Mouse (Mus musculus) mouse trophoblast stem cell (cell line): ENCODE data around the gene Atp5mpl.
"Not testable (repeated sequence)": the region's sequence is repeated elsewhere in the genome, so short reads cannot be mapped to it uniquely, and the experiment has no call there.

ENCODE experiments used
- in situ Hi-C, 2 experiments: fragments of 300-500 bp; cut with MseI, MboI; formaldehyde crosslinking; loops; 2 replicates in 1 of 2; 3 replicates in 1 of 2; pipeline ENCODE4 v1.15.1; 2025

The Atp5mpl gene

DNA sequence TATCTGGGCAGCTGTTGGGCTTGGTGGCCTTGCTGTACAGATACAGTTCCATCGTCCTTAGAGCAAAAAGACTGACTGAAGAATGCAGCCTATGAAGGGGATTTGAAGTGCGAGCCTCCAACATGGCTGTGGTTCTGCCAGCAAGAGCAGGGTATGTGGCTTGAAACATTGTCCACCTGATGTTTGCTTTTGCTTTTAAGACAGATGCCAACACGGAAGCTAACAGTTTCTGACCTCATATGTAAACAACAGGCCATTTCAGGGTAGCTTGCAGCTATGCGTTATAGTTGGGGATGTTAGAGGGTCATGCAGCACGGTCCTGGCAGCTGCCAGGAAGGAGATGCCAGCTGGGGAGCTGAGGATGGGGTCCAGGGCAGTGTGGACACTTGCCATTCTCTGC lies 16.3 kb downstream of the Atp5mpl start:
- in situ Hi-C loops = loop anchor here (5.0 kb wide), 1 partner anchor 73 kb away; no protein-coding TSS in a partner anchor

DNA sequence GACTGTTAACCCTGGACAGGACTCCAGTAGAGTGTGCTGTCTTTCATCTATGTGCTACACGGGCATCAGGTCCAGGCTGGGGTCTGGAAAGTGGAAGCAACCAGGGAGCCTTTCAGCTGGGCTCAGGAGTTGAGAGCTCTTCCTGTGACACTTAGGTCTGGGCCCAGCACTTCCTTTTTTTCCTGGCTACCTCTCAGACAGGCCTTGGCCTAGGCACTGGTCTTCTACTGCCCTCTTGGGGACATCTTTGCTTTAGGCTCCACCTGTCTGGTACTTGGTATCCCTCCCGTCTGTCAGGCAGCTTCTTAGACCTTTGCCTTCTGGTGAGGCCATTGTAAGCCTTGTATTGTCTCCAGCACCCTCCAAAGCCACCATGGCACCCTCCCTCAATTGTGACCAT lies 20.1 kb downstream of the Atp5mpl start:
- in situ Hi-C loops = no loop called here

DNA sequence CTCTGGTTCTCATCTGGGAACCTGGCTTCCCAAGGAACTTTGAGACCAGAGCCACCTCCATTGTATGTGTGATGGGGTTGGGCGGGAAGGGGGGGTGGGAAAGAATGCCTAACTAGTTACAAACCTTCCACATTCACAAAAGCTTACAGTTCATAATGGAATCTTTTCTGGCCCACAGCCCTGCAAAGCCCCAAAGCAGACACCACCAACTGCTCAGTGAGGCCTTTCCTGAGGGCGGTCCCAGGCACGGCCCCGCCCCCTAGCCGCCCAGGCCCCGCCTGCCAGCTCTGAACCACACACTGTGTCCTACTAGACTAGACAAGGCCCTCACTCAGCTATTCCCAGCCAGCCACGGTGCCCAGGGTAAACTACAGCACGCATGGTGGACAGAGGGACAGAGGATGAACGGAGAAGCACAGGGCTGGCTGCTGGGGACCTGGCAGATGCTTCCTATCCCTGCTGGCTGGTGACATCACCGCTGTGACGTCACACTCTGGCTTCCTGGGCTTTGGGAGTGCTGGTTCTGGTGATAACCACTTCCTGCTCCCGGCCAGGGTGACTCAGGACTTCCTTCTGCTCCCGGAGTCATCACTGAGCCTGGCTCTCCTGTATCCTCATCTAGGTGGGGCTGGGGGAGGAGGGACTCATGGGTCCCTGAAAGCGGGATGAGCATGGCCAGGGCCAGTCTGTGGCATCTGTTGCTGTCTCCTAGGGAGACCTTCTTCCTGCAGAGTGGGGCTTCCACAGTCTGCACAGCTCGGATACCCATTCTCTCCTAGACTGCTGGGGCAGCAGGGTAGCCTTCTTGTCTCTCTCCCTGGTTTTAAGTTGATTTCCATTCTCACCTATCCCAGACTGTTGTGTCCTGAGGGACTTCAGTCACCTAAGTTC lies 20.8 kb downstream of the Atp5mpl start:
- in situ Hi-C loops = not testable (repeated sequence)

GRCm38 (mm10) chr12:111945115-111945514 lies 21.7 kb downstream of the Atp5mpl start:
- in situ Hi-C loops = no loop called here

GRCm38 (mm10) chr12:111944065-111944987 lies 22.5 kb downstream of the Atp5mpl start:
- in situ Hi-C loops = not testable (repeated sequence)

DNA sequence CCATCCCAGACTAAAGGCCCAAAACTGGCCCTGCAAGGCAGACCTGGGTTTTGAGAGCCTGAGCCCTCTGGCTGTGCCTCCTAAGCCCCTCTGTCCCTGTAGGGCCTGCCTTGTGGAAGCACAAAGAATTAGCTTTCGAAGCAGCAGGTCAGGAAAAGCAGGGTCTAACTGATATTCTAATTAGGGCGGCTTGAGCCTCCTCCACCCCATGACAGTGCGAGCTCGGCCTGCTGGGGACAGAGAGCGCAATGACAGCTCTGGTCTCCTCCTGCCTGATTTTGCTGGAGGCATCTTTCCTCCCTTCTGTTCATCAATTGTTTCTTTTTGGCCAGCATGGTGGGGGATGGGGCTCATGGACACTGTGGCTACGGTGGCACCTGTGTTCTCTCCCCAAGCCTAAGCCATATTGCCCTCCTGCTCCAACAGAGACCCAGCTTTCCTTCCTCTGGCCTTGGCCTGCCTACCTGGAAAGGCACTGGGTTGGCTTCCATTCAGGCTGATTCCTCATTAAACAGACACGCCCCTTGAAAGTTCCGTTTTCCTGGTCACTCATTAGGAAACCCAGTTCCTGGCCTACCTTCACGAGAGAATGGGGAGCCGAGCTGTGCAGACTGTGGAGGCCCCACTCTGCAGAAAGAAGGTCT lies 23.2 kb downstream of the Atp5mpl start:
- in situ Hi-C loops = no loop called here

- in situ Hi-C loops = no loop called here
Measured at GRCm38 (mm10) chr12:111938623-111939177, 28.1 kb downstream of the Atp5mpl start.

DNA sequence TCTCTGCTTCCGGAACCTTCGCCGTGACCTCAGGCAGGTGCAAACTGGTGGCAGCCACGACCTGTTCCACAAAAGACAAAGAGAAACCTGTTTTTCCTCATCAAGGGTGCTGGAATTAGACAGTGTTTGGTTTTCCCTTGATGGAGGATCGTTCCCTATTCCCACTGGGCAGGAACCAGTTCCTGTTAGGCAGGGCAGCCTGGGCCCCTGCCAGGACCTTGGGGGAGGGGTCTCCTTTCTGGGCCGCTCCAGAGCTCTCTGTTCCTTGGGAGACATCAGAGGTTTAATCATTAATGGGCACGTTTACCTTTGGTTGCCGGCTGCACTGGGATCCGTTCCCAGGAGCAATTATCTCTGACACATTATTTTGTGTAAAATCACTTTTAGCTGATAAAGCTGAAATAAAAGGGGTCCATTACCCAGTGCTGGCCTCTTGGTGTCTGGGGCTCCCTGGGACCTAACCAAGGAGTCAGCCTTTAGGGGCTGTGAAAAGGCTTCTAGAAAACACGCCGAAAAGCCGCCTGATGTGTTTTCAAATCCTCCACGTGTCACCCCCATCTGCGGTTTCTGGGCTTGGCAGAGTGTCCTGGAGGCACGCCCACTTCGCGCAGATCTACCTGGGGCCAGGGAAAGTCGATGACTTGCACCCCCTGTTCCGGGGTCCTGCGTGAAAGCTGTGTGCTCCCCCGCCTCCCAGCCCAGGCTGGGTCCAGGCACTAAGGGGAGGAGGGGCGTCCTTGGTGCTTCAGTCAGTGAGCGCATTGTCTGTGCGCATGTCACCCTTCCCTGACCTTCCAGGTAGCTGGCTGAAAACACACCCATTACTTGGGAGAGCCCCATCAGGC lies 29.8 kb downstream of the Atp5mpl start:
- in situ Hi-C loops = no loop called here

- in situ Hi-C loops = no loop called here
Measured at GRCm38 (mm10) chr12:111933971-111934370, 32.8 kb downstream of the Atp5mpl start.

DNA sequence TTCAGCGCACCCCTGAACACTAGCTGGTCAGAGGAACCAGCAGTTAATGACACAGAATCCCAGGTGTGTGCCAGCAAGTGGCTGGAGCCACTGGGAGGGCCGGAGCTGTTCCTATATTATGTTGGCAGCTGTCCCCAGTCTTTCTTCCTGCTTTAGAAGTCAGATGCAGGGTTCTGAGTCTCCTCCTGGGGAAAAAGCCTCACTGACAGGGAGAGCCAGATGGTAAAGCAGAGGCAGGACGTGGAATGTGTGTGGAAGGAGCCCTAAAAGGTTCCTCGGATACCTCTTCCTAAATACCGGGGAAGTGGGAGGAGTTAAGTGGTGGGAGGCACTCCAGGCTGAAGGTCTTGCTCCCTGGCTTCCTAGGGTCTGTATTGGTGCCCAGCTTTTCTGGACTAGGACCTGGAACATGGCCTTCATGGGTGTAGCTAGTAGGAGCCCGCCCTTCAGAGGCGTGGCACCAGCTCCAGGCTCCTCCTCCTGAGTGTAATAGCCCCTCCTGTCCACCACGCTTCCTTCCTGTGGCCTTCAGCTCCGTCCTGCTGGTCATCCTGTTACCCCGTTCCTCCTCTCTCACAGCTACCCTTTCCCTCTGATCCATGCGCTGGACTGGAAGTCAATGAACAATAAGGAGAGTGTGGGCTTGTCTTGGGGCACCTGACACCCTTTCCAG lies 33.6 kb downstream of the Atp5mpl start:
- in situ Hi-C loops = no loop called here

GRCm38 (mm10) chr12:111932513-111932912 lies 34.3 kb downstream of the Atp5mpl start:
- in situ Hi-C loops = no loop called here

DNA sequence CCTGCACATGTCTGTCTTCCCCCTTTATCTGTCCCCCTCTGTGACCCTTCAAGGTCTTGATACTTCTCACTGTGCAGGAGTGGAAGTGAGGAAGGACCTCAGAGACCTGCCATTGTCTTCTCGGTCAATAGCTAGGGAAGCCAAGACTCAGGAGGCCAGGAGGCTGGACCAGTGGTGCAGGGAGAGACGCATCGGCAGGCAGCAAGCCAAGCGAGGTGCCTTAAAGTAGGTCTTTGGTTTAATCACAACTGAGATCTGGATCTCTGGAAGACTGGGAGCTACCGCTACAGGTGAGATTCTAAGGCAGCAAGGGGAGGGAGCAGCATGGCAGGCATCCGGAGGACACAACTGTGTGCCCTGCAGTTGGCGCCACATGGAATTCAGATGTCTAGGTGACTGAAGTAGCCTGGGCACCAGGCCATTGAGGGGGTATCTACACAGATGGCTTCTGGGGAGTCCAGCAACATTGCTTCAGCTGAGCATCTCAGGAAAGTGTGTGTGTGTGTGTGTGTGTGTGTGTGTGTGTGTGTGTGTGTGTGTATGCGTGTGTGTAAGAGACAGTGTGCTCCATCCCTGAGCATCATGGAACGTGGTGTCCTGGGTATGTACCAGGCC lies 35.3 kb downstream of the Atp5mpl start:
- in situ Hi-C loops = no loop called here

- in situ Hi-C loops = no loop called here
Measured at GRCm38 (mm10) chr12:111928411-111928966, 38.3 kb downstream of the Atp5mpl start.

- in situ Hi-C loops = no loop called here
Measured at GRCm38 (mm10) chr12:111927338-111927737, 39.4 kb downstream of the Atp5mpl start.

DNA sequence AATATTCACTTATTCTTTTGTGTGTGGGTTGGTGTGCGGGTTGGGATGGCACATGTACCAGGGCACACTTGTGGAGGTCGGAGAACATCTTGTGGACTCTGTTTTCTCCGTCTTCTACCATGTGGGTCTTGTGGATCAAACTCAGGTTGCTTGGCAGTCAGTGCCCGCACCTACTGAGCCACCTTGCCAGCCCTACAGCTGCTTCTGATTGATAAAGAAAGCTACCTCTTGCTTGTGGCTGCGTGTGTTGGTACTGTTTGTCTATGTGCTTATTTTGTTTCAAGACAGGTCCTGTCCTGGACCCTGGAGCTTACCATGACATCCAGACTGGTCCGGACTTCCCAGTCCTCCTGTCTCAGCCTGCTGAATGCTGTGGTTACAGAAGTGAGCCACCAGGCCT lies 43.7 kb downstream of the Atp5mpl start:
- in situ Hi-C loops = no loop called here

DNA sequence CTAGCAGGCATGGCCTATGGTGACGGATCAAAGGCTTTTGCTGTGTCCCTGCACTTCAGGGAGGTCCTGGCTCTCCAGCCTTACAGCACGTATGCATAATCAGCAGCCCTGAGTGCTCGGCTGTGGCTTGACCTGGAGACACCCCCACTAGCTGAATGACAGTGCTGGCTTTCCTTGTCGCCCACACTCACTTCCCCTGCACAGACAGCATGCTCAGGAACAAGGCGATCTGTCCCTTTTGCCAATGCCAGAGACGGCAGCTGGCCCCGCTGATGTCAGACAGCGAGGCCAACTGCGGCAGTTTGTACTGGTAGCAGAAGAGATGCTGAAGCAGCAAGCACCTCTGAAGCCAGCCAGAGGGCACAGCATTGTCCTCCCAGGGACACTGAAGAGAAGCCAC lies 46.7 kb downstream of the Atp5mpl start:
- in situ Hi-C loops = no loop called here

GRCm38 (mm10) chr12:111916514-111917217 lies 50.1 kb downstream of the Atp5mpl start:
- in situ Hi-C loops = no loop called here

DNA sequence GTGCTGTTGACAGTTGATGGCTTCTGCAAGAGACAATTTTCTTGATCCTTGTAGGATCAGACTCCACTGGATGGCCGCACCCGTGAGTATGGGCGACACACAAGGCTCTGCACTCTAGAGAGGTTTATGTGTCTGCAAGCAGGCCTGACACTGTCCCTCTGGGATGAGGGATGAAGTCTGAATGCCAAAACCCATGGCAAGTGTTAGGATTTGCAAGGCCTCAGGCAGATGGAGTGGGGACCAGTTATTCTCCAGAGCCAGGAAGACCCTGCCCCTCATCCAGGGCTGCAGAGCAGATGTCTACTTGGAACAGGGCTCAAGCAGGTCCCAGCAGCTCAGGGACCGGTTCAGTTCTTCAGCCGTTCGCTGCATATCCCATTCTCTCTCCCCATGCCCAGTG lies 51.0 kb downstream of the Atp5mpl start:
- in situ Hi-C loops = no loop called here

DNA sequence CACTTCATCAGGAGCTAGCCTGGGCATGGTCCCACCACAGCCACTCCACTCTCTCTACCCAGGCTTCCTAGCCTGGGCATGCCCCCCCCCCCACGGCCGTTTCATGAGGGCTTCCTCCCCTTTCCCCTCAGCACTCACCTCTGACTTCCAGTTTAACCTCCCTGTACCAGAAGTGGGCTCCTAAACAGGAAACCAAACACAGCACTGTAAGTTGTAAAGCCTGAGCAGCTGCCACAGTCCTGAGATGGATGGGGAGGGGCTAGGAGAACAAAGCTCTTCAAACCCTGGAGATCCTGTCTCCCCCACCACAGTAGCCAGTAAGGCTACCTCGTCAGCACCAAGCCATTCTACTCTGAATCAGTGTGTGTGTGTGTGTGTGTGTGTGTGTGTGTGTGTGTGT lies 52.7 kb downstream of the Atp5mpl start:
- in situ Hi-C loops = no loop called here
